Mouse (Mus musculus): ENCODE data around the gene Stt3a. TPM values are rescaled to one million over a fixed set of nuclear protein-coding genes. Genes with fewer than 3 reads are reported as not detected.

The Stt3a gene
- 96.4 and 154 TPM in 2 replicates for polyA plus RNA-seq (2012; rRNA removed)

GRCm38 (mm10) chr9:36767203-36768143, at the start of gene Stt3a:
TSS of gene Stt3a (minus strand) at chr9:36767679.

GRCm38 (mm10) chr9:36796781-36797555, 29.5 kb upstream of the Stt3a start, which contains the start of gene Ei24:
TSS of gene Ei24 (minus strand) at chr9:36797393.

GRCm38 (mm10) chr9:36727034-36727755, 40.3 kb downstream of the Stt3a start, which contains the start of gene Chek1:
TSS of gene Chek1 (minus strand) at chr9:36727065.

GRCm38 (mm10) chr9:36692920-36693319, 74.6 kb downstream of the Stt3a start, which contains the start of gene Acrv1:
TSS of gene Acrv1 (plus strand) at chr9:36693220.

Other genes starting within 250 kb of the Stt3a start
- not detected in 2 replicates for gene Gm5615, start 225.7 kb downstream of the Stt3a start, polyA plus RNA-seq (2012; rRNA removed)
- not detected in 2 replicates for gene Gm17689, start 185.0 kb downstream of the Stt3a start, polyA plus RNA-seq (2012; rRNA removed)
- gene A630095E13Rik, start 124.3 kb downstream of the Stt3a start, polyA plus RNA-seq (2012; rRNA removed): not detected in 2 replicates
- gene Acrv1, start 74.5 kb downstream of the Stt3a start, polyA plus RNA-seq (2012; rRNA removed): not detected in 2 replicates
- 0.36 and 0.68 TPM in 2 replicates for gene Chek1, start 40.6 kb downstream of the Stt3a start, polyA plus RNA-seq (2012; rRNA removed)
- gene Ei24, start 29.7 kb upstream of the Stt3a start, polyA plus RNA-seq (2012; rRNA removed): 102 and 173 TPM in 2 replicates
- gene Fez1, start 54.2 kb upstream of the Stt3a start, polyA plus RNA-seq (2012; rRNA removed): 1.3 and 1.4 TPM in 2 replicates

All from colon, adult 2 months (tissue).